ENCODE assay signal across 13 mouse cellular contexts in the genomic region with DNA sequence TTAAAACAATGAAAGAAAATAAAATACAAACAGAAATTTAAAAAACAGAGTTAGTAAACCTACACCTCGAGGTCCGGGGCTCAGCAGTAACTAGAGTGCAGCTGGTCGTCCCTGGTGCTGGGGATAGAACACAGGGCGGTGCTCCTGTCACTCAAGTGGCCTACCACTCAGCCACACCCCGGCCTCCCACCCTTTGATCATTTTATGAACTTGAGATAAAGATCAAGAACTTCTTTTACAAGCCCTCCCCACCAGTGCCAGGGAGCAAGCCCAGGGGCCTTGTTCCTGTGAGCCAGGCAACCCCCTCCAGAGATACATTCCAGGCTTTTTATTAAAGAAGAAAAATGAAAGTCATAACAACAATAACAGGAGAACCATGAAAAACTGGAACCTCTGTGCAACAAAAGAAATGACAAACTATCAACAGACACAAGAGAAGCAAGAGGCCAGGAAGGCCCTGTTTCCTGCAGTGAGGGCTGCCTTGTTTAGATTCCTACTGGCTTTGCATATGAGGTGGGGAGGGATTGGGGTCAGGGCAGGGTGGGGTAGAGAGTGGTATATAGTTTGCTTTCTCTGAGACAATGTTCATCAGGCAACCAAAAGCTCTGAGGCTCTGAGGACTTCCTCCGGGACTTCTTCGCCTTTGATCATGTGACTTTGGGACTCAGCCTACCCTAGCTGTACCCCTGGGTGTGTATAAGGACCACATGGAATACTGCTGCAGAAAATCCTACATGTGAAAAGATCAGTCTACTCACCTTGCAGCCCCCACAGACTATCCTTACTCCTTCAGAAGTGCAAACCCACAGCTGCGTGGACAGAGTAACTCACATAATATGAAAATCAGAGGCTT. TPM values are rescaled to one million over a fixed set of nuclear protein-coding genes. Genes with fewer than 3 reads are reported as not detected.
DNase-seq lines count a peak whose midpoint lies in the region; ATAC-seq lines count a peak whose summit lies in the region.
"Had no signal": no experiment of that assay in that cellular context is flagged by ENCODE, and none has a peak within 500 bp of the region (broad histone marks: within the 10 kb centered on the region; RNA-seq: fewer than 3 reads in every experiment).

No protein-coding gene starts in this region.

- H3K4me1 ChIP-seq in embryonic facial prominence, embryonic 11.5 days (ENCODE audit: control insufficient read depth, insufficient read depth, low read length), result no peaks in the 10 kb centered on the region; the same call in 1 of the 2 replicates
- peaks cover 43% of the 10 kb centered on the region for H3K4me1 ChIP-seq in embryonic facial prominence, embryonic 10.5 days
- peaks cover 13% of the 10 kb centered on the region for H3K4me1 ChIP-seq in embryonic facial prominence, embryonic 14.5 days (ENCODE audit: control insufficient read depth, insufficient read depth, low read length)
- peaks cover 39% of the 10 kb centered on the region for H3K4me1 ChIP-seq in midbrain, embryonic 10.5 days

- WGBS in embryonic facial prominence, embryonic 11.5 days, result 60% methylated on average over 8 of the region's 8 CpGs
- 74% methylated on average over 8 of the region's 8 CpGs for WGBS in embryonic facial prominence, embryonic 10.5 days
- 50% methylated on average over 8 of the region's 8 CpGs for WGBS in embryonic facial prominence, embryonic 14.5 days
- WGBS in midbrain, embryonic 10.5 days, result 72% methylated on average over 8 of the region's 8 CpGs

- H3K4me3 ChIP-seq in embryonic facial prominence, embryonic 11.5 days (ENCODE audit: low read depth, low read length), result no peak overlapping the region
- H3K4me3 ChIP-seq in embryonic facial prominence, embryonic 10.5 days, result no peak overlapping the region
- H3K4me3 ChIP-seq in embryonic facial prominence, embryonic 14.5 days (ENCODE audit: low read depth, low read length), result no peak overlapping the region
- H3K4me3 ChIP-seq in midbrain, embryonic 10.5 days, result no peak overlapping the region

- no peak overlapping the region for H3K9ac ChIP-seq in embryonic facial prominence, embryonic 11.5 days (replicated peaks; ENCODE audit: low read length)
- H3K9ac ChIP-seq in embryonic facial prominence, embryonic 14.5 days (ENCODE audit: low read depth, low read length), result no peak overlapping the region

- DNase-seq in embryonic facial prominence, embryonic 11.5 days (ENCODE audit: low spot score), result peak; percentile 21
- DNase-seq in embryonic facial prominence, embryonic 10.5 days (ENCODE audit: low spot score), result no peak
- peak; percentile 77 for DNase-seq in 416B (ENCODE audit: low read depth)
- DNase-seq in embryonic facial prominence, embryonic 14.5 days (ENCODE audit: low spot score), result peak; percentile 27
- peak; percentile 60 for DNase-seq in lung, postnatal 10 days
- no peak for DNase-seq in midbrain, embryonic 10.5 days (ENCODE audit: low spot score)
- no peak for DNase-seq in ovary, postnatal 10 days (ENCODE audit: low spot score)
- DNase-seq in cerebellum, postnatal 36 days, result no peak
- DNase-seq: cerebellum, adult 9-11 months; gastrocnemius, postnatal 14 days; kidney, adult 11 months had no signal

- H3K27me3 ChIP-seq in embryonic facial prominence, embryonic 11.5 days (ENCODE audit: control insufficient read depth, insufficient read depth, low read length), result 0 out of 2 replicates have a peak, but pooled peaks cover 2% of the 10 kb centered on the region
- peaks cover 24% of the 10 kb centered on the region for H3K27me3 ChIP-seq in embryonic facial prominence, embryonic 10.5 days (replicated peaks; ENCODE audit: low read depth, poor library complexity, severe bottlenecking)
- no peaks in the 10 kb centered on the region for H3K27me3 ChIP-seq in embryonic facial prominence, embryonic 14.5 days (replicated peaks; ENCODE audit: control insufficient read depth, insufficient read depth, low read length)
- peaks cover 33% of the 10 kb centered on the region for H3K27me3 ChIP-seq in midbrain, embryonic 10.5 days (ENCODE audit: low read depth, poor library complexity, severe bottlenecking)

- no peak overlapping the region for H3K27ac ChIP-seq in embryonic facial prominence, embryonic 11.5 days (replicated peaks; ENCODE audit: low read depth, low read length)
- H3K27ac ChIP-seq in embryonic facial prominence, embryonic 10.5 days (replicated peaks), result no peak overlapping the region
- no peak overlapping the region for H3K27ac ChIP-seq in embryonic facial prominence, embryonic 14.5 days (replicated peaks; ENCODE audit: low read depth, low read length)
- no peak overlapping the region for H3K27ac ChIP-seq in midbrain, embryonic 10.5 days (replicated peaks)

- no peak overlapping the region for H3K4me2 ChIP-seq in embryonic facial prominence, embryonic 11.5 days (ENCODE audit: low read depth, low read length)
- no peak overlapping the region for H3K4me2 ChIP-seq in embryonic facial prominence, embryonic 14.5 days (ENCODE audit: low read depth, low read length)

- no peaks in the 10 kb centered on the region for H3K9me3 ChIP-seq in embryonic facial prominence, embryonic 11.5 days (replicated peaks; ENCODE audit: control insufficient read depth, low read length)
- no peaks in the 10 kb centered on the region for H3K9me3 ChIP-seq in embryonic facial prominence, embryonic 10.5 days
- H3K9me3 ChIP-seq in embryonic facial prominence, embryonic 14.5 days (ENCODE audit: control insufficient read depth, low read length), result no peaks in the 10 kb centered on the region
- no peaks in the 10 kb centered on the region for H3K9me3 ChIP-seq in midbrain, embryonic 10.5 days (replicated peaks)

- ATAC-seq in embryonic facial prominence, embryonic 11.5 days (replicated peaks; ENCODE audit: insufficient number of reproducible peaks, low FRiP score, low TSS enrichment, low read depth), result no peak
- no peak for ATAC-seq in embryonic facial prominence, embryonic 14.5 days (ENCODE audit: low read depth)

- no peaks in the 10 kb centered on the region for H3K36me3 ChIP-seq in embryonic facial prominence, embryonic 11.5 days (replicated peaks; ENCODE audit: control insufficient read depth, insufficient read depth, low read depth, low read length)
- H3K36me3 ChIP-seq in embryonic facial prominence, embryonic 10.5 days (replicated peaks), result no peaks in the 10 kb centered on the region
- H3K36me3 ChIP-seq in embryonic facial prominence, embryonic 14.5 days (ENCODE audit: control insufficient read depth, insufficient read depth, low read length), result no peaks in the 10 kb centered on the region
- no peaks in the 10 kb centered on the region for H3K36me3 ChIP-seq in midbrain, embryonic 10.5 days

RNA-seq across cellular contexts. Expression of a gene that starts 2.1 kb away (rescaled TPM):
- polyA plus RNA-seq in embryonic facial prominence, embryonic 11.5 days (2014; fragmentation: Nextera tagmentation; extraction: Ambion mirVana), result 17.3 and 20.6 TPM in 2 replicates
- 17.7 and 19.0 TPM in 2 replicates for polyA plus RNA-seq in embryonic facial prominence, embryonic 10.5 days (2016; fragmentation: Nextera tagmentation; extraction: Ambion mirVana)
- polyA plus RNA-seq in embryonic facial prominence, embryonic 14.5 days (2014; fragmentation: Nextera tagmentation; extraction: Ambion mirVana), result 42.2 and 46.6 TPM in 2 replicates
- polyA plus RNA-seq in midbrain, embryonic 10.5 days (2016; fragmentation: Nextera tagmentation; extraction: Ambion mirVana), result 17.3 and 18.0 TPM in 2 replicates

RNA-seq across cellular contexts. Expression of a gene that starts 36.9 kb away (rescaled TPM):
- polyA plus RNA-seq in embryonic facial prominence, embryonic 11.5 days (2014; fragmentation: Nextera tagmentation; extraction: Ambion mirVana), result 1.5 and 2.3 TPM in 2 replicates
- polyA plus RNA-seq in embryonic facial prominence, embryonic 10.5 days (2016; fragmentation: Nextera tagmentation; extraction: Ambion mirVana), result 0.44 and 0.82 TPM in 2 replicates
- 1.00 and 1.0 TPM in 2 replicates for polyA plus RNA-seq in embryonic facial prominence, embryonic 14.5 days (2014; fragmentation: Nextera tagmentation; extraction: Ambion mirVana)
- 0.19 and 0.26 TPM in 2 replicates for polyA plus RNA-seq in midbrain, embryonic 10.5 days (2016; fragmentation: Nextera tagmentation; extraction: Ambion mirVana)

RNA-seq across cellular contexts. Expression of a gene that starts 37.0 kb away (rescaled TPM):
- polyA plus RNA-seq in embryonic facial prominence, embryonic 11.5 days (2014; fragmentation: Nextera tagmentation; extraction: Ambion mirVana), result not detected in 2 replicates
- 0.16 TPM in 1 of 2 replicates, not detected in the other for polyA plus RNA-seq in embryonic facial prominence, embryonic 10.5 days (2016; fragmentation: Nextera tagmentation; extraction: Ambion mirVana)
- polyA plus RNA-seq in embryonic facial prominence, embryonic 14.5 days (2014; fragmentation: Nextera tagmentation; extraction: Ambion mirVana), result not detected in 2 replicates
- polyA plus RNA-seq in midbrain, embryonic 10.5 days (2016; fragmentation: Nextera tagmentation; extraction: Ambion mirVana), result not detected in 2 replicates
- polyA plus RNA-seq: heart, postnatal 0 days; limb, embryonic 11.5 days had no signal

RNA-seq across cellular contexts. Expression of a gene that starts 46.7 kb away (rescaled TPM):
- not detected in 2 replicates for polyA plus RNA-seq in embryonic facial prominence, embryonic 11.5 days (2014; fragmentation: Nextera tagmentation; extraction: Ambion mirVana)
- not detected in 2 replicates for polyA plus RNA-seq in embryonic facial prominence, embryonic 10.5 days (2016; fragmentation: Nextera tagmentation; extraction: Ambion mirVana)
- polyA plus RNA-seq in embryonic facial prominence, embryonic 14.5 days (2014; fragmentation: Nextera tagmentation; extraction: Ambion mirVana), result not detected in 2 replicates
- polyA plus RNA-seq in midbrain, embryonic 10.5 days (2016; fragmentation: Nextera tagmentation; extraction: Ambion mirVana), result not detected in 2 replicates
- polyA plus RNA-seq: heart, postnatal 0 days; limb, embryonic 11.5 days had no signal

RNA-seq across cellular contexts. Expression of a gene that starts 50.2 kb away (rescaled TPM):
- 71.6 and 86.4 TPM in 2 replicates for polyA plus RNA-seq in embryonic facial prominence, embryonic 11.5 days (2014; fragmentation: Nextera tagmentation; extraction: Ambion mirVana)
- polyA plus RNA-seq in embryonic facial prominence, embryonic 10.5 days (2016; fragmentation: Nextera tagmentation; extraction: Ambion mirVana), result 68.0 and 77.6 TPM in 2 replicates
- 75.4 and 77.0 TPM in 2 replicates for polyA plus RNA-seq in embryonic facial prominence, embryonic 14.5 days (2014; fragmentation: Nextera tagmentation; extraction: Ambion mirVana)
- 77.3 and 94.6 TPM in 2 replicates for polyA plus RNA-seq in midbrain, embryonic 10.5 days (2016; fragmentation: Nextera tagmentation; extraction: Ambion mirVana)

Comparison
In these comparisons a context has a peak if more than half of its experiments do, and no peak if none do; other contexts are left out.
1. DNase-seq: peak in embryonic facial prominence, embryonic 11.5 days (single experiment), 416B (single experiment), embryonic facial prominence, embryonic 14.5 days (single experiment) and lung, postnatal 10 days (single experiment); none in embryonic facial prominence, embryonic 10.5 days (single experiment), midbrain, embryonic 10.5 days (single experiment), ovary, postnatal 10 days (single experiment) and cerebellum, postnatal 36 days (0 of 2).